In genomic region chr19:43441661-43441990, GRCm38 (mm10) we compare ENCODE assay signal across 8 mouse cellular contexts. TPM values are rescaled to one million over a fixed set of nuclear protein-coding genes. Genes with fewer than 3 reads are reported as not detected.
A peak's percentile ranks its signal among the peaks of the same experiment; 100 is the strongest.
DNase-seq lines count a peak whose midpoint lies in the region; ATAC-seq and TF ChIP-seq lines count a peak whose summit lies in the region.
"Had no signal": no experiment of that assay in that cellular context is flagged by ENCODE, and none has a peak within 500 bp of the region (broad histone marks: within the 10 kb centered on the region; RNA-seq: fewer than 3 reads in every experiment).

No protein-coding gene starts in this region.

- 12% methylated on average over 17 of the region's 17 CpGs for WGBS in lung, embryonic 14.5 days
- WGBS in forebrain, embryonic 12.5 days, result 12% methylated on average over 17 of the region's 17 CpGs
- 12% methylated on average over 17 of the region's 17 CpGs for WGBS in limb, embryonic 10.5 days
- WGBS in neural tube, embryonic 15.5 days, result 6% methylated on average over 17 of the region's 17 CpGs

- no peak overlapping the region for H3K27ac ChIP-seq in lung, embryonic 14.5 days (ENCODE audit: low read depth)
- H3K27ac ChIP-seq in forebrain, embryonic 12.5 days, result no peak overlapping the region
- H3K27ac ChIP-seq in limb, embryonic 10.5 days, result peak overlapping the region; percentile 75; the same call in 1 of the 2 replicates
- H3K27ac ChIP-seq in neural tube, embryonic 15.5 days (replicated peaks), result peak overlapping the region; percentile 82

- no peak overlapping the region for H3K9ac ChIP-seq in lung, embryonic 14.5 days
- H3K9ac ChIP-seq in forebrain, embryonic 12.5 days, result peak overlapping the region; percentile 52
- peak overlapping the region; percentile 63 for H3K9ac ChIP-seq in neural tube, embryonic 15.5 days (replicated peaks)

- no peaks in the 10 kb centered on the region for H3K9me3 ChIP-seq in lung, embryonic 14.5 days (ENCODE audit: low read depth, low read length)
- peaks cover 3% of the 10 kb centered on the region; the same call in 1 of the 2 replicates for H3K9me3 ChIP-seq in forebrain, embryonic 12.5 days
- H3K9me3 ChIP-seq in limb, embryonic 10.5 days (replicated peaks), result no peaks in the 10 kb centered on the region
- H3K9me3 ChIP-seq in neural tube, embryonic 15.5 days (replicated peaks), result peaks cover 5% of the 10 kb centered on the region; the same call in 1 of the 2 replicates

- H3K4me3 ChIP-seq in lung, embryonic 14.5 days (ENCODE audit: low read depth, low read length), result peak overlapping the region; percentile 54
- peak overlapping the region; percentile 76 for H3K4me3 ChIP-seq in forebrain, embryonic 12.5 days (replicated peaks)
- H3K4me3 ChIP-seq in limb, embryonic 10.5 days, result peak overlapping the region; percentile 70
- H3K4me3 ChIP-seq in neural tube, embryonic 15.5 days (replicated peaks), result peak overlapping the region; percentile 75

- peaks cover 59% of the 10 kb centered on the region for H3K27me3 ChIP-seq in lung, embryonic 14.5 days (ENCODE audit: insufficient read depth, low read length)
- H3K27me3 ChIP-seq in forebrain, embryonic 12.5 days, result peaks cover 52% of the 10 kb centered on the region
- H3K27me3 ChIP-seq in limb, embryonic 10.5 days (ENCODE audit: low read depth, poor library complexity, severe bottlenecking), result peaks cover 53% of the 10 kb centered on the region
- peaks cover 18% of the 10 kb centered on the region; the same call in 1 of the 2 replicates for H3K27me3 ChIP-seq in neural tube, embryonic 15.5 days (replicated peaks)

- no peak for DNase-seq in lung, embryonic 14.5 days
- no peak for DNase-seq in lung, postnatal 10 days
- DNase-seq in limb, embryonic 10.5 days (ENCODE audit: low spot score), result no peak
- DNase-seq in frontal cortex, postnatal 36 days (ENCODE audit: low spot score in 2 of 2), result no peak
- DNase-seq in thymus, postnatal 0 days (ENCODE audit: low spot score), result no peak

- no peaks in the 10 kb centered on the region for H3K36me3 ChIP-seq in lung, embryonic 14.5 days (ENCODE audit: insufficient read depth)
- no peaks in the 10 kb centered on the region for H3K36me3 ChIP-seq in forebrain, embryonic 12.5 days (replicated peaks)
- 0 out of 2 replicates have a peak, but pooled peaks cover 2% of the 10 kb centered on the region for H3K36me3 ChIP-seq in limb, embryonic 10.5 days
- 0 out of 2 replicates have a peak, but pooled peaks cover 3% of the 10 kb centered on the region for H3K36me3 ChIP-seq in neural tube, embryonic 15.5 days

- no peak for TF ChIP-seq CTCF in lung, embryonic 14.5 days (IDR thresholded peaks at IDR 0.05; ENCODE audit: low read depth)

- peak overlapping the region; percentile 99 for H3K4me2 ChIP-seq in lung, embryonic 14.5 days
- H3K4me2 ChIP-seq in forebrain, embryonic 12.5 days, result peak overlapping the region; percentile 100
- peak overlapping the region; percentile 83 for H3K4me2 ChIP-seq in neural tube, embryonic 15.5 days

- no peaks in the 10 kb centered on the region for H3K4me1 ChIP-seq in lung, embryonic 14.5 days (ENCODE audit: insufficient read depth)
- H3K4me1 ChIP-seq in forebrain, embryonic 12.5 days, result peaks cover 17% of the 10 kb centered on the region
- peaks cover 22% of the 10 kb centered on the region for H3K4me1 ChIP-seq in limb, embryonic 10.5 days
- peaks cover 21% of the 10 kb centered on the region for H3K4me1 ChIP-seq in neural tube, embryonic 15.5 days

- ATAC-seq in lung, embryonic 14.5 days (ENCODE audit: insufficient read depth), result no peak
- peak; percentile 25; the same call in 1 of the 2 replicates for ATAC-seq in forebrain, embryonic 12.5 days (ENCODE audit: low FRiP score)
- ATAC-seq in neural tube, embryonic 15.5 days (ENCODE audit: low FRiP score), result peak; percentile 12; the same call in 1 of the 2 replicates

RNA-seq across cellular contexts. Expression of gene Cnnm1, which starts 1.4 kb away (rescaled TPM):
- polyA plus RNA-seq in lung, embryonic 14.5 days (2014; fragmentation: Nextera tagmentation; extraction: Ambion mirVana), result 0.05 TPM in 1 of 2 replicates, not detected in the other
- 0.36 and 0.92 TPM in 2 replicates for polyA plus RNA-seq in forebrain, embryonic 12.5 days (2016; fragmentation: Nextera tagmentation; extraction: Ambion mirVana)
- polyA plus RNA-seq in limb, embryonic 10.5 days (2016; fragmentation: Nextera tagmentation; extraction: Ambion mirVana), result 0.13 and 0.20 TPM in 2 replicates
- 4.9 and 5.1 TPM in 2 replicates for polyA plus RNA-seq in neural tube, embryonic 15.5 days (2015; fragmentation: Nextera tagmentation; extraction: Ambion mirVana)
- polyA plus RNA-seq in thymus, postnatal 0 days (2015; fragmentation: Nextera tagmentation; extraction: Ambion mirVana), result 0.44 and 0.78 TPM in 2 replicates

RNA-seq across cellular contexts. Expression of gene Hpse2, which starts 53.5 kb away (rescaled TPM):
- polyA plus RNA-seq in lung, embryonic 14.5 days (2014; fragmentation: Nextera tagmentation; extraction: Ambion mirVana), result 9.5 and 11.4 TPM in 2 replicates
- 2.7 and 3.8 TPM in 2 replicates for polyA plus RNA-seq in forebrain, embryonic 12.5 days (2016; fragmentation: Nextera tagmentation; extraction: Ambion mirVana)
- 2.8 and 6.0 TPM in 2 replicates for polyA plus RNA-seq in limb, embryonic 10.5 days (2016; fragmentation: Nextera tagmentation; extraction: Ambion mirVana)
- polyA plus RNA-seq in neural tube, embryonic 15.5 days (2015; fragmentation: Nextera tagmentation; extraction: Ambion mirVana), result 0.24 and 3.4 TPM in 2 replicates
- polyA plus RNA-seq in thymus, postnatal 0 days (2015; fragmentation: Nextera tagmentation; extraction: Ambion mirVana), result 0.51 and 0.86 TPM in 2 replicates
- polyA plus RNA-seq: liver, adult 2 months had no signal

Comparison
In these comparisons a context has a peak if more than half of its experiments do, and no peak if none do; other contexts are left out.
1. H3K27ac ChIP-seq: peak in limb, embryonic 10.5 days (single experiment) and neural tube, embryonic 15.5 days (single experiment); none in lung, embryonic 14.5 days (single experiment) and forebrain, embryonic 12.5 days (single experiment).
2. Peak in every context shown above with its lines, with median percentiles within 50 percentile points of each other: H3K4me2 ChIP-seq and H3K4me3 ChIP-seq.